Mouse (Mus musculus): Measurements from ENCODE around the gene Ntf5.

- TF ChIP-seq CTCF (IDR thresholded peaks at IDR 0.05; ENCODE audit: low read depth, low read length): no peak
- no peak for TF ChIP-seq POLR2AphosphoS5 (IDR thresholded peaks at IDR 0.05; ENCODE audit: insufficient replicate concordance, low read depth, low read length)
- no peak for TF ChIP-seq GATA2 (IDR thresholded peaks at IDR 0.05; ENCODE audit: borderline replicate concordance, low read depth, low read length)
Observed at GRCm38 (mm10) chr7:45435038-45435437, 21.5 kb downstream of the Ntf5 start.

All from G1E (cell line).